22 mouse cellular contexts compared by ENCODE assay signal in genomic region chr1:149555355-149556007, GRCm38 (mm10).
DNase-seq lines count a peak whose midpoint lies in the region; ATAC-seq lines count a peak whose summit lies in the region.
"Had no signal": no experiment of that assay in that cellular context is flagged by ENCODE, and none has a peak within 500 bp of the region (broad histone marks: within the 10 kb centered on the region; RNA-seq: fewer than 3 reads in every experiment).

No protein-coding gene starts in this region.

- peak; percentile 26; the same call in 1 of the 2 replicates for ATAC-seq in cerebellum, adult (ENCODE audit: insufficient number of reproducible peaks, low FRiP score, low TSS enrichment)
- ATAC-seq in forebrain, embryonic 13.5 days: 0 out of 2 replicates have a peak, but pooled peaks have one; percentile 24
- ATAC-seq in forebrain, embryonic 14.5 days: no peak
- ATAC-seq in midbrain, embryonic 11.5 days (ENCODE audit: low FRiP score): peak; percentile 59; the same call in 1 of the 2 replicates
- ATAC-seq in midbrain, embryonic 16.5 days: no peak
- ATAC-seq in megakaryocyte, adult 5-6 weeks (ENCODE audit: poor library complexity, severe bottlenecking): no peak
- ATAC-seq: hindbrain, postnatal 0 days; inflammation-experienced regulatory T-cells, adult 6 months; Patski had no signal

- no peak for DNase-seq in cerebellum, postnatal 25 days
- DNase-seq in forebrain, embryonic 14.5 days (ENCODE audit: low spot score): no peak
- DNase-seq in midbrain, embryonic 11.5 days (ENCODE audit: low spot score, missing footprints): no peak
- DNase-seq: adrenal gland, postnatal 10 days; adrenal gland, postnatal 36 days; embryo, embryonic 11 days; gastrocnemius, postnatal 10 days; gastrocnemius, postnatal 36 days; heart, postnatal 14 days; heart, postnatal 4 days had no signal

- no peak overlapping the region for H3K27ac ChIP-seq in forebrain, embryonic 13.5 days
- no peak overlapping the region for H3K27ac ChIP-seq in forebrain, embryonic 14.5 days (ENCODE audit: low read depth, low read length)
- no peak overlapping the region for H3K27ac ChIP-seq in midbrain, embryonic 11.5 days (ENCODE audit: low read depth, low read length)
- H3K27ac ChIP-seq in midbrain, embryonic 16.5 days (ENCODE audit: low read length): no peak overlapping the region
- H3K27ac ChIP-seq: heart, adult 2 months; heart, embryonic 10.5 days; heart, embryonic 13.5 days; hindbrain, embryonic 14.5 days; hindbrain, postnatal 0 days had no signal

- 80% methylated on average over 6 of the region's 6 CpGs for WGBS in forebrain, embryonic 13.5 days
- 84% methylated on average over 6 of the region's 6 CpGs for WGBS in forebrain, embryonic 14.5 days
- 81% methylated on average over 6 of the region's 6 CpGs for WGBS in midbrain, embryonic 11.5 days
- 83% methylated on average over 6 of the region's 6 CpGs for WGBS in midbrain, embryonic 16.5 days

- H3K27me3 ChIP-seq in forebrain, embryonic 13.5 days: no peaks in the 10 kb centered on the region
- no peaks in the 10 kb centered on the region for H3K27me3 ChIP-seq in forebrain, embryonic 14.5 days (replicated peaks; ENCODE audit: control insufficient read depth, insufficient read depth, low read length)
- no peaks in the 10 kb centered on the region for H3K27me3 ChIP-seq in midbrain, embryonic 11.5 days (ENCODE audit: control insufficient read depth, insufficient read depth, low read length)
- H3K27me3 ChIP-seq in midbrain, embryonic 16.5 days (ENCODE audit: control insufficient read depth, insufficient read depth, low read depth, low read length): no peaks in the 10 kb centered on the region
- H3K27me3 ChIP-seq: heart, embryonic 13.5 days had no signal

- no peak overlapping the region for H3K4me3 ChIP-seq in forebrain, embryonic 13.5 days
- H3K4me3 ChIP-seq in forebrain, embryonic 14.5 days (ENCODE audit: low read depth, low read length): no peak overlapping the region
- H3K4me3 ChIP-seq in midbrain, embryonic 11.5 days (ENCODE audit: low read depth, low read length): no peak overlapping the region
- H3K4me3 ChIP-seq in midbrain, embryonic 16.5 days (ENCODE audit: low read depth, low read length): no peak overlapping the region
- H3K4me3 ChIP-seq: erythroblast, embryonic 14.5 days; heart, adult 2 months; heart, embryonic 10.5 days; heart, embryonic 13.5 days had no signal

- H3K36me3 ChIP-seq in forebrain, embryonic 13.5 days (ENCODE audit: poor library complexity, severe bottlenecking): no peaks in the 10 kb centered on the region
- H3K36me3 ChIP-seq in forebrain, embryonic 14.5 days (ENCODE audit: control insufficient read depth, insufficient read depth, low read length): no peaks in the 10 kb centered on the region
- H3K36me3 ChIP-seq in midbrain, embryonic 11.5 days (ENCODE audit: control insufficient read depth, insufficient read depth, low read length): no peaks in the 10 kb centered on the region
- no peaks in the 10 kb centered on the region for H3K36me3 ChIP-seq in midbrain, embryonic 16.5 days (ENCODE audit: control insufficient read depth, insufficient read depth, low read length)
- H3K36me3 ChIP-seq: heart, embryonic 10.5 days; heart, embryonic 13.5 days had no signal

- no peak overlapping the region for H3K4me2 ChIP-seq in forebrain, embryonic 13.5 days
- H3K4me2 ChIP-seq in forebrain, embryonic 14.5 days (ENCODE audit: low read length): no peak overlapping the region
- no peak overlapping the region for H3K4me2 ChIP-seq in midbrain, embryonic 11.5 days
- no peak overlapping the region for H3K4me2 ChIP-seq in midbrain, embryonic 16.5 days (ENCODE audit: low read length)
- H3K4me2 ChIP-seq: hindbrain, embryonic 14.5 days had no signal

- no peak overlapping the region for H3K9ac ChIP-seq in forebrain, embryonic 13.5 days
- H3K9ac ChIP-seq in forebrain, embryonic 14.5 days (ENCODE audit: low read length): no peak overlapping the region
- no peak overlapping the region for H3K9ac ChIP-seq in midbrain, embryonic 11.5 days (ENCODE audit: low read length)
- H3K9ac ChIP-seq in midbrain, embryonic 16.5 days (ENCODE audit: low read depth, low read length): no peak overlapping the region
- H3K9ac ChIP-seq: heart, embryonic 13.5 days; hindbrain, embryonic 14.5 days had no signal

- H3K4me1 ChIP-seq in forebrain, embryonic 13.5 days: no peaks in the 10 kb centered on the region
- H3K4me1 ChIP-seq in forebrain, embryonic 14.5 days (ENCODE audit: control insufficient read depth, insufficient read depth, low read length): no peaks in the 10 kb centered on the region
- no peaks in the 10 kb centered on the region for H3K4me1 ChIP-seq in midbrain, embryonic 11.5 days (ENCODE audit: control insufficient read depth, insufficient read depth, low read length)
- H3K4me1 ChIP-seq in midbrain, embryonic 16.5 days (ENCODE audit: control insufficient read depth, insufficient read depth, low read length): no peaks in the 10 kb centered on the region
- H3K4me1 ChIP-seq: heart, embryonic 10.5 days; heart, embryonic 13.5 days had no signal

- H3K9me3 ChIP-seq in forebrain, embryonic 13.5 days (replicated peaks): no peaks in the 10 kb centered on the region
- H3K9me3 ChIP-seq in forebrain, embryonic 14.5 days (replicated peaks; ENCODE audit: control insufficient read depth, low read length): no peaks in the 10 kb centered on the region
- no peaks in the 10 kb centered on the region for H3K9me3 ChIP-seq in midbrain, embryonic 11.5 days (ENCODE audit: control insufficient read depth, low read length)
- H3K9me3 ChIP-seq in midbrain, embryonic 16.5 days (replicated peaks; ENCODE audit: control insufficient read depth, low read length, poor library complexity, severe bottlenecking): no peaks in the 10 kb centered on the region
- H3K9me3 ChIP-seq: heart, embryonic 10.5 days; heart, embryonic 13.5 days had no signal

Comparison
In these comparisons a context has a peak if more than half of its experiments do, and no peak if none do; other contexts are left out.
1. ATAC-seq: peak in cerebellum, adult (single experiment), forebrain, embryonic 13.5 days (single experiment) and midbrain, embryonic 11.5 days (single experiment); none in forebrain, embryonic 14.5 days (single experiment), midbrain, embryonic 16.5 days (single experiment) and megakaryocyte, adult 5-6 weeks (single experiment).